Mouse (Mus musculus) C3H10T1/2 (cell line): Measurements from ENCODE around the gene Rs1. TPM values are rescaled to one million over a fixed set of nuclear protein-coding genes. Genes with fewer than 3 reads are reported as not detected.

Experiments
- polyA plus RNA-seq, 2 experiments: library from polyadenylated mRNA; unstranded; fragments of >200 nt; fragmentation: generic; extraction: Trizol; gene quantifications; one replicate each; pipeline ENCODE4 v1.2.1; 2012; ENCODE audit warnings: missing spikeins in 2 of 2

The Rs1 gene
- under 1 TPM in 1 of 2 experiments, not detected in 1; 0.04 TPM for polyA plus RNA-seq

DNA sequence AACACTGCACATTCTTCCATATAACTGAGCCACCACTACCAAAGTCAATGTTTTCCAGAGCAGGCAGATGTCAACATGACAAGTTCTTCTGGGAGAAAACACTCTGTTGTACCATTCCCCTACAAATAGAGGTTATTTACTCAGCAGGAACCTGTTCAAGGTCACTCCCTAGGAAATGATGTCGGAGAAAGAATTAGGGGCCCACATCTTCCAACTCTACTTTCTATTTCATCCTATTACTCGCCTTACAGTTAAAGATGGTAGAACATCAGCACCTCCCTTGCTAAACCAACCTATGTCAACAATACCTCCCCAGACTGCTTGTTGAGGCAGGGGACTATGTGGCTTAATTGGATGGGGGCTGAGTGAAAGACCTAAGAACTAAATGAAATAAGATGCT is at the start of gene Rs1:
Gene Rs1, plus strand, starts transcription at position 301 of the 400 bp plus-strand sequence.

DNA sequence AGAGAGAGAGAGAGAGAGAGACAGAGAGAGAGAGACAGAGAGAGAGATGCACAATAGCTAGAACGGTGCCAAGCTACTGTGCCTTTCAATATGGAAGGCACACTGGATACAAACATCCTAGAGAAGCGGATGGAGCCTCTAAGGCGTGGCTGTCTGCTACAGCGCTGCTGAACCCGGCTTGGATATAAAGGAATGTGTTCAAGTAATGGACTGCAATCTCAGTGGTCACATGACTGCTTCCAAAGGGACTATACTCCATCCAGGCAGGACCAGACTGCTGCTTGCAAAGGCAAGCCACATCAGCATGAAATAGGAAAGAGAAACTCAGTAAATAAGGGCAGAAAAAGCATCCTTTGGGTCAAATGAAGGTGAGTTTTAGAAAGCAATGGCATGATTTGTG is 32.2 kb upstream of the Rs1 start, which contains the start of gene Ppef1:
Gene Ppef1, minus strand, starts transcription at position 116 of the 400 bp plus-strand sequence.

Other genes starting within 250 kb of the Rs1 start
- under 1 TPM in 1 of 2 experiments, not detected in 1; 0.19 TPM for gene Ppef1, start 32.2 kb upstream of the Rs1 start, polyA plus RNA-seq
- gene Gja6, start 139.0 kb downstream of the Rs1 start, polyA plus RNA-seq, result under 1 TPM in 1 of 2 experiments, not detected in 1; 0.17 TPM
- gene Cdkl5, start 226.7 kb downstream of the Rs1 start, polyA plus RNA-seq, result 1 to 10 TPM in 1 of 2 experiments, under 1 TPM in 1; 0.04 to 1.9 TPM